Mouse (Mus musculus) CH12.LX (cell line): ENCODE measurements around the gene Spata25. TPM values are rescaled to one million over a fixed set of nuclear protein-coding genes. Genes with fewer than 3 reads are reported as not detected.
"Not testable (repeated sequence)": the region's sequence is repeated elsewhere in the genome, so short reads cannot be mapped to it uniquely, and the experiment has no call there.

Source experiments
- DNase-seq: peaks from one replicate; pipeline ENCODE4 v3.0.0-alpha.2; 2013; ENCODE audit errors: extremely low read depth
- H3K27ac ChIP-seq: 2 replicates; pipeline ENCODE4 v1.5.1; 2012; ENCODE audit warnings: low read depth, mild to moderate bottlenecking, control low read depth, moderate library complexity; ENCODE audit not compliant: insufficient read depth
- H3K27me3 ChIP-seq: replicated peaks from 2 replicates; pipeline ENCODE3; 2012; ENCODE audit warnings: inconsistent platforms
- H3K36me3 ChIP-seq, 2 experiments: replicated peaks in 1 of 2; 2 replicates each; pipeline versions ENCODE3 to v1.6.1; 2012; ENCODE audit warnings: inconsistent platforms in 1 of 2, low read length in 1 of 2, mild to moderate bottlenecking in 1 of 2, mixed read lengths in 1 of 2, moderate library complexity in 1 of 2; ENCODE audit not compliant: control insufficient read depth in 1 of 2, insufficient read depth in 1 of 2
- H3K4me1 ChIP-seq, 2 experiments: 2 replicates each; pipeline ENCODE4 v1.6.1; 2012; ENCODE audit warnings: inconsistent platforms in 1 of 2, moderate library complexity in 1 of 2; ENCODE audit not compliant: insufficient read depth in 2 of 2, control insufficient read depth in 1 of 2
- H3K4me2 ChIP-seq: 2 replicates; pipeline ENCODE4 v1.6.1; 2012; ENCODE audit warnings: low read depth, mild to moderate bottlenecking, control low read depth; ENCODE audit not compliant: poor library complexity, insufficient read depth, severe bottlenecking
- H3K4me3 ChIP-seq, 3 experiments: fragments of 150-350 bp in 1 of 3; sonication (generic) in 1 of 3; replicated peaks in 1 of 3; 2 replicates each; pipeline versions ENCODE3 to v1.5.1; 2011 to 2012; ENCODE audit warnings: low read depth in 2 of 3, low read length in 2 of 3, mild to moderate bottlenecking in 2 of 3, moderate library complexity in 2 of 3, control low read depth in 1 of 3, improper control_type of control experiment in 1 of 3, inconsistent platforms in 1 of 3, mixed read lengths in 1 of 3; ENCODE audit not compliant: poor library complexity in 1 of 3
- H3K79me2 ChIP-seq: replicated peaks from 2 replicates; pipeline ENCODE4 v1.6.1; 2012; ENCODE audit warnings: mild to moderate bottlenecking, moderate library complexity; ENCODE audit not compliant: control insufficient read depth, poor library complexity, insufficient read depth, severe bottlenecking; ENCODE audit errors: extremely low read depth
- H3K9ac ChIP-seq: 2 replicates; pipeline ENCODE4 v1.6.1; 2012; ENCODE audit warnings: low read depth, mild to moderate bottlenecking, control low read depth, moderate library complexity; ENCODE audit not compliant: insufficient read depth
- H3K9me3 ChIP-seq: replicated peaks from 2 replicates; pipeline ENCODE3; 2012; ENCODE audit warnings: low read length, inconsistent platforms, mixed read lengths
- BHLHE40 ChIP-seq: IDR thresholded peaks from 2 replicates; pipeline ENCODE4 v1.6.1; 2011; ENCODE audit warnings: mild to moderate bottlenecking, low read depth, low read length, improper control_type of control experiment
- CHD2 ChIP-seq: IDR thresholded peaks from 2 replicates; pipeline ENCODE4 v1.6.1; 2011; ENCODE audit warnings: low read length, improper control_type of control experiment
- CTCF ChIP-seq, 2 experiments: IDR thresholded peaks in 1 of 2; conservative IDR thresholded peaks in 1 of 2; 2 replicates each; pipeline ENCODE4 v1.5.1; 2011 to 2012; ENCODE audit warnings: low read depth in 2 of 2, low read length in 2 of 2, improper control_type of control experiment in 1 of 2, inconsistent platforms in 1 of 2, mild to moderate bottlenecking in 1 of 2, moderate library complexity in 1 of 2
- E2F4 ChIP-seq: IDR thresholded peaks from 2 replicates; pipeline ENCODE4 v1.6.1; 2011; ENCODE audit warnings: low read depth, low read length, improper control_type of control experiment; ENCODE audit not compliant: insufficient replicate concordance
- ELF1 ChIP-seq: IDR thresholded peaks from 2 replicates; pipeline ENCODE4 v1.6.1; 2014; ENCODE audit warnings: low read depth, mild to moderate bottlenecking, inconsistent platforms, low read length, improper control_type of control experiment
- ETS1 ChIP-seq: conservative IDR thresholded peaks from 2 replicates; pipeline ENCODE4 v1.6.1; 2012; ENCODE audit warnings: low read depth, mild to moderate bottlenecking, inconsistent platforms, low read length, improper control_type of control experiment, moderate library complexity
- GABPA ChIP-seq: IDR thresholded peaks from 2 replicates; pipeline ENCODE4 v1.6.1; 2012; ENCODE audit warnings: low read depth, low read length, improper control_type of control experiment, inconsistent platforms; ENCODE audit not compliant: insufficient replicate concordance
- JUN ChIP-seq: IDR thresholded peaks from 2 replicates; pipeline ENCODE4 v1.6.1; 2011; ENCODE audit warnings: low read depth, mild to moderate bottlenecking, low read length, improper control_type of control experiment, moderate library complexity; ENCODE audit not compliant: insufficient read depth
- JUND ChIP-seq: conservative IDR thresholded peaks from 2 replicates; pipeline ENCODE4 v1.6.1; 2011; ENCODE audit warnings: low read depth, low read length, improper control_type of control experiment
- MAX ChIP-seq: IDR thresholded peaks from 2 replicates; pipeline ENCODE4 v1.6.1; 2011; ENCODE audit warnings: low read length, improper control_type of control experiment
- MAZ ChIP-seq: IDR thresholded peaks from 2 replicates; pipeline ENCODE4 v1.6.1; 2012; ENCODE audit warnings: low read depth, mild to moderate bottlenecking, inconsistent platforms, low read length, improper control_type of control experiment, moderate library complexity
- MEF2A ChIP-seq: IDR thresholded peaks from 2 replicates; pipeline ENCODE4 v1.6.1; 2014; ENCODE audit warnings: low read depth, mild to moderate bottlenecking, inconsistent platforms, low read length, improper control_type of control experiment, borderline replicate concordance
- MYC ChIP-seq: IDR thresholded peaks from 2 replicates; pipeline ENCODE4 v1.6.1; 2011; ENCODE audit warnings: low read depth, mild to moderate bottlenecking, improper control_type of control experiment, low read length
- POLR2A ChIP-seq: IDR thresholded peaks from 2 replicates; pipeline ENCODE4 v1.6.1; 2011; ENCODE audit warnings: low read depth, mild to moderate bottlenecking, improper control_type of control experiment, low read length
- POLR2AphosphoS2 ChIP-seq: IDR thresholded peaks from 2 replicates; pipeline ENCODE4 v1.6.1; 2011; ENCODE audit warnings: low read depth, low read length, improper control_type of control experiment
- RCOR1 ChIP-seq: conservative IDR thresholded peaks from 2 replicates; pipeline ENCODE4 v1.6.1; 2012; ENCODE audit warnings: low read depth, mild to moderate bottlenecking, inconsistent platforms, low read length, improper control_type of control experiment
- SIN3A ChIP-seq: IDR thresholded peaks from 2 replicates; pipeline ENCODE4 v1.6.1; 2012; ENCODE audit warnings: low read length, improper control_type of control experiment, inconsistent platforms
- SMC3 ChIP-seq: IDR thresholded peaks from 2 replicates; pipeline ENCODE4 v1.6.1; 2011; ENCODE audit warnings: low read depth, low read length, improper control_type of control experiment
- TBP ChIP-seq: conservative IDR thresholded peaks from 2 replicates; pipeline ENCODE4 v1.6.1; 2011; ENCODE audit warnings: low read depth, low read length, improper control_type of control experiment
- TCF12 ChIP-seq: IDR thresholded peaks from 2 replicates; pipeline ENCODE4 v1.6.1; 2014; ENCODE audit warnings: low read depth, mild to moderate bottlenecking, inconsistent platforms, low read length, improper control_type of control experiment
- UBTF ChIP-seq: IDR thresholded peaks from 2 replicates; pipeline ENCODE4 v1.6.1; 2012; ENCODE audit warnings: low read depth, mild to moderate bottlenecking, inconsistent platforms, low read length, improper control_type of control experiment, moderate library complexity
- USF1 ChIP-seq: IDR thresholded peaks from 2 replicates; pipeline ENCODE4 v1.6.1; 2014; ENCODE audit warnings: low read depth, mild to moderate bottlenecking, inconsistent platforms, low read length, improper control_type of control experiment
- USF2 ChIP-seq: conservative IDR thresholded peaks from 2 replicates; pipeline ENCODE4 v1.6.1; 2011; ENCODE audit warnings: low read depth, low read length, improper control_type of control experiment
- ZC3H11A ChIP-seq: IDR thresholded peaks from 2 replicates; pipeline ENCODE4 v1.6.1; 2012; ENCODE audit warnings: low read depth, mild to moderate bottlenecking, inconsistent platforms, low read length, improper control_type of control experiment
- dilution Hi-C: fragments of 300-500 bp; cut with MboI; formaldehyde crosslinking; loops from 2 replicates; pipeline ENCODE4 v1.14.3; 2020; ENCODE audit warnings: low sequenced_read_pairs; ENCODE audit not compliant: extremely low pct_unique_long_range_greater_than_20kb, extremely low pct_ligation_motif_present
- in situ Hi-C: fragments of 300-500 bp; cut with MboI; formaldehyde crosslinking; loops from 3 replicates; pipeline ENCODE4 v1.14.3; 2019; ENCODE audit warnings: low sequenced_read_pairs, low pct_ligation_motif_present, low pct_unique_long_range_greater_than_20kb, mixed read lengths
- polyA plus RNA-seq: library from polyadenylated mRNA; unstranded; fragments of >175 nt; gene quantifications from 2 replicates; pipeline ENCODE4 v1.2.1, GENCODE M21; 2012; ENCODE audit warnings: low read depth; ENCODE audit not compliant: insufficient read length
- total RNA-seq, 2 experiments: library from RNA; depleted of rRNA; stranded (reverse); fragments of 300-350 nt in 1 of 2; fragments of >200 nt in 1 of 2; gene quantifications; 2 replicates each; pipeline ENCODE4 v1.2.3; 2012 to 2014

Spata25 gene
- total and polyA plus RNA-seq, 3 experiments, result not detected

GRCm38 (mm10) chr2:164864593-164864992, 36.3 kb upstream of the Spata25 start:
- no peak for DNase-seq
- TF ChIP-seq MAX, result no peak
- TF ChIP-seq CHD2, result no peak
- no peak for TF ChIP-seq CTCF (conservative IDR thresholded peaks at IDR 0.05 in 1 of 2, IDR thresholded peaks at IDR 0.05 in 1 of 2; ENCODE audit: low read depth in 2 of 2, low read length in 2 of 2)
- no peak for TF ChIP-seq UBTF
- TF ChIP-seq ELF1, result no peak
- no peak for TF ChIP-seq TCF12
- no peak for TF ChIP-seq POLR2AphosphoS2

GRCm38 (mm10) chr2:164863411-164863810, 35.1 kb upstream of the Spata25 start:
- H3K27ac ChIP-seq, H3K4me2 ChIP-seq, DNase-seq, H3K36me3 ChIP-seq, H3K27me3 ChIP-seq, in situ Hi-C loops, H3K79me2 ChIP-seq, dilution Hi-C loops, H3K9ac ChIP-seq, H3K4me3 ChIP-seq: not testable (repeated sequence)
- Histone ChIP-seq H3K9me3 (peaks cover 13% of the 10 kb centered on the region), H3K4me1 (peaks cover 0 to 34% of the 10 kb centered on the region in 2 experiments; a peak in 3 of 4 replicates)

More at GRCm38 (mm10) chr2:164864593-164864992, 36.3 kb upstream of the Spata25 start:
- Histone ChIP-seq H3K79me2 (no peaks in the 10 kb centered on the region), H3K4me3 (no peak overlapping the region), H3K27ac (no peak overlapping the region), H3K36me3 (no peaks in the 10 kb centered on the region), H3K9ac (no peak overlapping the region), H3K9me3 (peaks cover 24% of the 10 kb centered on the region), H3K27me3 (no peaks in the 10 kb centered on the region), H3K4me1 (peaks cover 0 to 34% of the 10 kb centered on the region in 2 experiments; a peak in 3 of 4 replicates), H3K4me2 (no peak overlapping the region)
- dilution Hi-C loops (no loop called here), in situ Hi-C loops (no loop called here)

- H3K9me3 ChIP-seq, result peaks cover 5% of the 10 kb centered on the region
- H3K27me3 ChIP-seq, result peaks cover 6% of the 10 kb centered on the region
- H3K4me2 ChIP-seq, result no peak overlapping the region
- no peak overlapping the region for H3K4me3 ChIP-seq
- peak; percentile 60 for DNase-seq
- dilution Hi-C loops (no loop called here), in situ Hi-C loops (no loop called here)
- no peaks in the 10 kb centered on the region for H3K36me3 ChIP-seq
- no peak overlapping the region for H3K9ac ChIP-seq
- H3K4me1 ChIP-seq, result peaks cover 0 to 37% of the 10 kb centered on the region in 2 experiments; a peak in 3 of 4 replicates
- no peak overlapping the region for H3K27ac ChIP-seq
- H3K79me2 ChIP-seq, result no peaks in the 10 kb centered on the region
- TF ChIP-seq RCOR1 (peak; percentile 81), E2F4 (0 out of 2 replicates have a peak, but pooled peaks have one; percentile 19), MYC (0 out of 2 replicates have a peak, but pooled peaks have one; percentile 56), SMC3 (no peak), TBP (no peak), MAX (0 out of 2 replicates have a peak, but pooled peaks have one; percentile 40), CTCF (conservative IDR thresholded peaks at IDR 0.05 in 1 of 2, IDR thresholded peaks at IDR 0.05 in 1 of 2; ENCODE audit: low read depth in 2 of 2, low read length in 2 of 2) (no peak), USF1 (no peak), ZC3H11A (no peak), JUND (no peak; the same call in 1 of the 2 replicates), GABPA (no peak), BHLHE40 (peak; percentile 43; the same call in 1 of the 2 replicates), MEF2A (peak; percentile 52; the same call in 1 of the 2 replicates), USF2 (no peak), ETS1 (peak; percentile 51; the same call in 1 of the 2 replicates), SIN3A (no peak), MAZ (no peak), POLR2A (no peak), JUN (no peak)
Observed at GRCm38 (mm10) chr2:164862179-164862861, 34.0 kb upstream of the Spata25 start.
